Mouse (Mus musculus) right cerebral cortex, adult 18-20 months (tissue): ENCODE results near the gene Wdr25.

ENCODE experiments used
- DNase-seq: peaks from one replicate; pipeline ENCODE4 v3.0.0; 2022; ENCODE audit warnings: mixed read lengths

Gene Wdr25

DNA sequence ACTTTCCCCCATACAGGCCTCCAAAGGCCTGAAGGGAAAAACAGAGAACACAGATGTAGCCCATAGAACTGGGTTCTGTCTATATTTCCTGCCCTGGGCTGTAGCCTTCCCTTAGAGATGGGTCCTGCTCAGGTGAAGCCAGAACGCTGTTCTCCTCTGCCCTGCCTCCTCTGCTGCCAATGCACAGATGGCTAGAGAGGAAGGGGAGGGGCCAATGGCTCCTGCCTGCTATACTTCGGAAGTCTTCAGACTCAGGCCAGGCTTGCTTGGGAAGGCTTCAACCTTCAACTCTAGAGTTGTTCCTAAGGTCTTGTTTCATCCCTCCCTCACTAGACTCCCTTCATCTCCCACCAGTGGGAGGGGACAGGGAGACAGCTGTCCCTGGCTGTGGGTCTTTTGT, 176.3 kb downstream of the Wdr25 start:
- DNase-seq, result no peak

GRCm38 (mm10) chr12:109071248-109071647, 177.8 kb downstream of the Wdr25 start:
- no peak for DNase-seq

- DNase-seq, result no peak
These were observed 180.7 kb downstream of the Wdr25 start for GRCm38 (mm10) chr12:109074106-109074505.

- no peak for DNase-seq
These were observed 181.4 kb downstream of the Wdr25 start for GRCm38 (mm10) chr12:109074777-109075285.

DNA sequence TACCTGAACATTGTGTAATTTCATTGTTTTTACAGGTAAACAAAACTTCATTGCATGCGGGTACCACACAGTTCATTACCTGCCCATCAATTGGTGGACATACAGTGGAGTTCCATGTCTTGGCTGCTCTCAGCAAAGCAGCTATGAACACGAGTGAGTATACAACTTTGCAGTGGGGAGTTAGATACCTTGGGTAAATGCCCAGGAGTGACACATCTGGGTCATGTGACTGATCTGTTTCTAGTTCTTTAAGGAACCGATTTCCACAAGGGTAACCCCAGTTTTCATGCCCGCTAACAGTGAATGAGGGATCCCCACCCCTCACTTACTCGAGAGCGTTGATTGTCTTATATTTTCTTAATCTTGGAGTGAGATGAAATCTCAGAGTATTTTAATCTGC, 183.6 kb downstream of the Wdr25 start:
- no peak for DNase-seq
